Mouse (Mus musculus) kidney, adult 9 months (tissue): ENCODE results near the gene Ofcc1.

Source experiments
- DNase-seq: peaks from one replicate; pipeline ENCODE4 v3.0.0; 2022

Gene Ofcc1

DNA sequence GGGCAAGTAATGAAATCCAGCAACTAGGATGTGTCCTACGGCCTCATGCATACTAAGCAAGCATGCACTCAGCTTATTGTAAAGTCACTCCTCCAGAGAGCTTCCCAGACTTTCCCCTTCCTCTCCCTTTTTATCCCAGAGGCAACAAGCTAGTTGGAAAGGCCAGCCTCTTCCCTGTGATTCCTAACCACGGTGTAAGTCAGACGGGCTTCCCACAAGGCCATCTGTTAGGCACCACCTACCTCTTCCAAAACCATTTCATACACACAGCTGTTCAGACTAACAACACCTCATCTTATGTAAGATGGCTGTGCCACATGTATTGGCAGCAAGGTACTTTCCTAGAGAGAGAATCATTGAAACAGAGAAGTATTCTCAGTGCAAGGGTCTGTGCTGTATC lies 124.9 kb downstream of the Ofcc1 start:
- DNase-seq = no peak

DNA sequence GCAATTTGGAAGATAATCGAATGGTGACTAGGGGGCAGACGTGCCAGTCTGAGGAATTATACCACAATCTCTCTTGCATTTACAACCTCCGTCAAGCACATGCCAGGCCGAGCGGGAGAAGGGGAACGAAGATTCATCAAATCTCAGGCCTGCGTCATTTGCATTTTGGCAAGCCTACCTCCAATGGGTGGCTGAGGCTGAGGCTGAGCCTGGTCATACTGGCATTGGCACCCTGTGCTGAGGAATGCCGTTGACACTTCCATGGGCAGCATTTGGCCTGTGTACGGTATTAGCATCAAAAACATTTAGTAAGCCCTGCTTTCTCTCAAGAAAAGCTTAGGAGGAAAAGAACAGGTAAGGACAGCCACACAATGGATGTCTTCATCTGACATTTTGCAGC lies 152.9 kb downstream of the Ofcc1 start:
- no peak for DNase-seq

DNA sequence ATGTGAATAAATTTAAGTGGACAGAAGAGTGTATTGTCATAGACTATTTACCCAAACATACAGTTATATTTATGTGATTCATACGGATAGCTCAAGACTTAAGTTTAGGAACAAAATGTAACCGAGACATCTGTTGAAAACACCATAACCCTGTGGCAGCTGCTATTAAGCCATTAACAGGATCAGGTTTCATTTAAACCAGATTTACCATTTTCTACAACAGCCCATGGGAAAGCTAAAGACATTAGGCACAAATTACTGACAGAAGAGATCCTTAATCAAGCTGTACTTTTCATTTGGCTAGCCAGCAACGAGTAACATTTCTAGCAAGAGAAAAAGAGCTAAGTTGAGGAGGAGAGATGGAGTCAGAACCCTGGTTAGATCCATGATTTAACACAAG lies 179.5 kb downstream of the Ofcc1 start:
- DNase-seq = no peak

DNA sequence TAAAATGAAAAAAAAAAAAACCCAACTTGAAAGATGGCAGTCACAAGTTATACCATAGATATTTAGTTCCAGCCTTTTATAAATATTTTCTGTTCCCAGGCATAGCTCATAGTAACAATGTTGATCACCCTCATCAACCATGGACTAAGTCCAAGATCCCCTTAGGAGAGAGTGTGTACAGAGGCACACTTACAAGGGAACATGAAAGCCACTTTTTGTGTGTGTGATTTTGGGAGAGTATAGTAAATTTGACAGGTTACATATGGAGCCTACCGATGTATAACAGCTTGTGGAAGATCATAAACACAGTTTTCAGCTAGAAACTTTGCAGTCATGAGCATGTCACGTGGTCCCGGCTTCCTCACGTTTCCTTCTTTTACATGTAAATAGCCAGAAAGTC lies 189.5 kb downstream of the Ofcc1 start:
- no peak for DNase-seq

DNA sequence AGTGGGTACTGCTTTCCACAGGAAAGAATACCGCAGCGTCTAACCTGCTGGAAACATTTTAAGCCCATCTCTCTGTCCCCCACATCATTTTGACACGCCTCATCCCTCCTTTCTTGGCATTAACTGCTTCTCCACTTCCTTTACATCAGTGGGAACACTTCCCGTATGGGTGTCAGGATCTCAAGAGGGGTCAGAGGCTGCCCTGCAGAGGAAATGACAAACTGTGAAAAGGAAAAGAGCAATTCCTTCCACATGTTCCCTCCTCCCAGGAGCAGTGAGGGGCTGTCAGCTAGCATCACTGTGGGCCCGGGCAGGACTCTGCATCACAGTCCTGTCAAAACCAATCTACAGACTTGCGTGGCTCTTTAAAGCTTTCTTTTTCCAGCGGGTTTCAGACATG lies 193.4 kb downstream of the Ofcc1 start:
- no peak for DNase-seq

DNA sequence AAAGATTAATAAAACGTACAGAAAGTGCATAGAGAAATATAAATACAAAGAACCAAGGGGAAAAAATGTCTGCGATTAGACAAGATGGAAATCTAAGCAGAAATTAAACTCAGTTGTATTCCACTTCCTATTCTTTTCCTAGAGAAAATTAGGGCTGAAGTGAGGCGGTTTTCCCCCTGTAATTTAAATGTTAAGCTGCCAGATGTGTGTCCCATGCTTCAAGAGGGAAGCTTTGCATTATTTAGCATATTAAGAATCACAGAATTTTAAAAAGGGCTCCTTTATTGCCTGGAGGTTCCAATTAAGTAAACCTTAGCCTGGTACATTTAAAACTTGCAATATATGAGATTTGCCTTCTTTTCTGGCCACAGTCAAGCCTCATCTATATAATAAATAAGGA lies 205.8 kb downstream of the Ofcc1 start:
- no peak for DNase-seq

DNA sequence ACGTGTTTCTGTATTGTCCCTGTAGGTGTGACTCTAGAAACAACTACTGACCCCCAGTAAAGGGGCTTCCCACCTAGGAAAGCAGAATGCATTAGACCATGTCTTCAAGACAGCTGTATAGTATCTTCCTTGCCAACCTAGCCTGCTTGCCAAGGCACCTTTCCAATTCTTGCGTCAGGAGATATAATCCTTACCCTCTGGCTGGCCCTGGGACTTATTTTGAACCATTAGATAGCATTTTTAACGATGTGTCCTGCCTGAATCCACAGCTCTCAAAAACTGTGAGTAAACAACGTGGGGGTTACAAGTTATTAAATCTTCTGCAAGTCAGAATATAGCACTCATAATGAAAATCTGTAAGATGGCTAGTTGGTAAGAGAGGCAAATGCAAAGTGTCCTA lies 221.3 kb downstream of the Ofcc1 start:
- DNase-seq = no peak

DNA sequence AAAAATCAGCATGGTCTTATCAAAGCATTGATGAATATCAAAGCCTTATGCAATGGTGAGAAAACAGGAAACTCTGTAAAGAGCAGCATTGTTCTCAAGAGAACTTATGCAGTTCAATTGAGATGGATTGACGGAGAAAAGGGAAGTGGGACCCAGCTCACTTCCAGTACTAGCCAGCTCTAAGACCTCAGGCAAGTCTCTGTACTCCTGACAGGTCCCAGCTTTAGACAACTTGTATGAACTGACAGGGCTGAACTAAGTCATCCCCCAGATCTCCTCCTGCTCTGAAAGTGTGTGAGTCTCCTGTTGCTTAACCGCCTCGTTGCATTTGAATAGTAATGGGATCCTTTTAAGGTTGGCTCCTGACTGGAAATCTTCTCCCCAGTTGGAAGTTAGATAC lies 225.2 kb downstream of the Ofcc1 start:
- DNase-seq = no peak

DNA sequence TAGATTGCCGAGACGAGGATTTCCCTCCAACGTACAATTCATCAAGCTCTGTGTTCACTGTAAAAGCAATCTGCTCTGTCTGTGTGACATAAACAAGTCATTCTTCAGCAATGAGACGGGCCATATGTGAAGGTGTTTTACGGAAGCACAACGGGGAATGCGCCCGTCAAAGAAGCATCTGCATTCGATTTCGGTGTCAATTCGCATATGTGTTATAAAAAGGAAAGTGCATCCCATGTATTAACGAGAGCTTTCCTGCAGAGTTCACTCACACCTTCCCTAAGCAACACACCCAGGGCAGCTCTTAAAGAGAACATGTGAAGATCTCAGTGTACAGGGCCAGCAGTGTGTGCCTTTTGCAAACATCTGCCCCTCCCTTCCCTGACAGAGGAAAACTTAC lies 225.6 kb downstream of the Ofcc1 start:
- no peak for DNase-seq

DNA sequence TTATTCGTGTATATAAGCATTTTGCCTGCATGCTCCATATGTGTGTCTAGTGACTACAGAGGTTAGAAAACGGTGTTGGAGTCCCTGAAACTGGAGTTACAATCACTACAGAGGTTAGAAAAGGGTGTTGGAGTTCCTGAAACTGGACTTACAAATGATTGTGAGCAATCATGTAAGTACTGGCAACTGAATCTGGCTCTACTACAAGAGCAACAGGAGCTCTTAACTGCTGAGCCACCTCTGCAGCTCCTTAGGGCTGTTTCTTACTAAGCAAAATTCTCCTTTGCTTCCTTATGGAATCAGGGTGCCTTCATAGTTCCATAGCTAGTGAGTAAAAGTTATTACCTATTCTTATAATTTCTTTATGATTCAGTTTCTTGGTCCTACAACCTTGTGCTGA lies 237.4 kb downstream of the Ofcc1 start:
- no peak for DNase-seq

DNA sequence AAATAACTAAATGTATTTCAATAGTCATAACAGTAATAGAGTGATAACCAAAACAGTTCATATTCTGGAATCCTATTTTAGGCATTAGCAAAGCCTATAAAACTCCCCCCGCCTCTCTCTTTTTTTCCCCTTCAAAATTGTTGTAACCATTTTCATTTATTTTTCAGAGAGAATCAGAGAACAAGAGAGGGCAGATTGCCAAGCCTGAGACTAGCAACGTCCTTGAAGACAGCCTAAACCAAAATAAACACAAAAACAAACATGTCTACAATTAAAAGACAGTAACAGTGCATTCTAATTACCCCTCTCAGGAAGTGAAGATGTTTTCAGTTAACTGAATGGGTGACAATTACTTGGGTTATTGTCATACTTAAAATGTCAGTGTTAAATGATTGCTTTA lies 248.9 kb downstream of the Ofcc1 start:
- DNase-seq = no peak

DNA sequence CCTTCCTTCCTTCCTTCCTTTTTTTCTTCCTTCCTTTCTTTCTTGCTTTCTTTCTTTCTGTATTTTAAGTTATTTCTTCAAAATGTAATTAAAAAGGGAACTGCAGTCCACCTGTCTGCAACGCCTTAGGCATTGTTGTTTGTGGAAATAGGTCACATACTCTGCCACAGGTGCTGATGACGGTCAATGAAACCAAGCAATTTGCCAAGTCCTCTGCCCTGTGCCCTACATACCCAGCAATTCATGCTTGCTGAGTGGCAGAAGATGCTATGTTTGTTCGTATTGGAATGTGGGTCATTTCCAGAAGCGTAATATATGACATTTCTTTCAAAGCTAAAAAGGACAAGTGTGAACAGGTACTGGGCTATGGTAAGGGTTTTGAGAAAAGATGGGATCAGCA lies 285.0 kb downstream of the Ofcc1 start:
- DNase-seq = no peak

DNA sequence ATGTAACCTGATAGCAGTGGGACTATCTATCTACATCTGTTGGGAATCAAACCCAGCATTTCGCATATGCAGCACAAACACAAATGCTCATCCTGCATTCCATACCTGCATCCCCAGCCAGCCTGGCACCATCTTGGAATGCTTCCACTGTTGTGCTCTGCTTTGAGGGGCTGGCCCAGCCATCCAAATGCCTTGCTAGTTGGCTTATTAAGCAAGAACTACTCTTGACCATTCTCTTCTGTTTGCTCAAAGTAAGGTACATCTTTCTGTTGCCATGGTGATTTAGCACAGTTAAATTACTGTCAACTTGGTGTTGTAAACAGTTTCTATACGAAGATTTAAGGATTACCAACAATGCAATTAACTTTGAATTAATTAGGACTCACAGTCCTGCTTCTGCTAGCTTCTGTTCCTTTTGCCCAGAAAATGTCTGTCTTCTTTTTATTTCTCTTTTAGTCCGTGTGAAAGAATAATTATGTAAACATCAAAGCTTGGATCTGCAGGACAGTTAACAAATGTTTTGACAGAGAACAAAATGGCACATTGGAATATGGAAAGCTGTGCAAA lies 286.3 kb downstream of the Ofcc1 start:
- DNase-seq = no peak

DNA sequence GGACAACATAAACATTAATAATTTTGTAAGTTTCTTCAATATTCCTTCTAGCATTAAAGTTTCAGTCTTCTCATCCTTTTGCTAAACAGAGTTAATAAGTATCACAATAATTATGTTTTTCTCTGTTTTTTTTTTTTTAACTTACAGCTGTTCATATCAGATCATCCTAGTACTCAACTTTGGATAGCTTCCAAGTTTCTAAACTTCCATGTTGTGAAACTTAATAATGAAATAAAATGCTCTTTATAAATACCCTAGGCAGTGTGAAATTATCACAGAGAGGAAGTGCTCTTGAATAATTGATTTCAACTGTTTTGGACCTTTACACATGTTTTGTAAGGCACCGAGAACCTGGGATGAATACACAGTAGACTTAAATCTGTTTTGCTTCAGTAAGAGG lies 291.2 kb downstream of the Ofcc1 start:
- DNase-seq = no peak

DNA sequence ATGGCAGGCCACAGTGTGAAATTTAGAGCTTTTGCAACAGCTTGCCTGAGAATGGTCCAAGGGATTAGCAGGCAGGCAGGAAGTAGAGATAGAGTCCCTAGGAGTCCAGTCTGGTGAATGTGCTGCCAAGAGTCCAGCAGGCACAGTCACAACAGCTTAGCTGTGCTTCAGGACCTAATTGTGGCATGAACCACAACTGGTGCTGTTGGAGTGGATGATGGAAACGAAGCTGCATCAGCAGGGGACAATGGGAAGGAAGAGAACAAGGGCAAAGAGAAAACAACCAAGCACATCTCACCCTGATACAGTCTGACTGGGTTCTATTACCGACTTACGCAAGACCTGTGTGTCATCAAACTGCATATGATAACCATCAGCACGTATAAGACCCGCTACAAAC lies 300.0 kb downstream of the Ofcc1 start:
- DNase-seq = no peak

DNA sequence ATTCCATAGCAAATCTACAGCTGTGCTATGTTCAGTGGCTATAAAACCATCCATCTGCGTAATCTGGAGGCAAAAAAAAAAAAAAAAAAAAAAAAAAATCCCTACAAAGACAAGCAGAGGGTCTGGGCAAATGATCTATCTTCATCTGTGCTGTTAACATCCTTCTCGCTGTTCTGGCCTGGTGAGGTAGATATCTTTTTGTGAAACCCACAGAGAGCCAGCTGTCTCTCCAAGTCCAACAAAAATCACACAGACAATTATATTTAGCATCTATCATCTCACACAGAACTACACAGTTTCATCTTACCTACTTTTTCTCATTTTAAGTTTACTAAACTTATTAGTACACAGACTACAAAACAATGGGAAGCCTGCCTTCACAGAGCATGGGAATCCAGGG lies 323.4 kb downstream of the Ofcc1 start:
- DNase-seq = no peak

DNA sequence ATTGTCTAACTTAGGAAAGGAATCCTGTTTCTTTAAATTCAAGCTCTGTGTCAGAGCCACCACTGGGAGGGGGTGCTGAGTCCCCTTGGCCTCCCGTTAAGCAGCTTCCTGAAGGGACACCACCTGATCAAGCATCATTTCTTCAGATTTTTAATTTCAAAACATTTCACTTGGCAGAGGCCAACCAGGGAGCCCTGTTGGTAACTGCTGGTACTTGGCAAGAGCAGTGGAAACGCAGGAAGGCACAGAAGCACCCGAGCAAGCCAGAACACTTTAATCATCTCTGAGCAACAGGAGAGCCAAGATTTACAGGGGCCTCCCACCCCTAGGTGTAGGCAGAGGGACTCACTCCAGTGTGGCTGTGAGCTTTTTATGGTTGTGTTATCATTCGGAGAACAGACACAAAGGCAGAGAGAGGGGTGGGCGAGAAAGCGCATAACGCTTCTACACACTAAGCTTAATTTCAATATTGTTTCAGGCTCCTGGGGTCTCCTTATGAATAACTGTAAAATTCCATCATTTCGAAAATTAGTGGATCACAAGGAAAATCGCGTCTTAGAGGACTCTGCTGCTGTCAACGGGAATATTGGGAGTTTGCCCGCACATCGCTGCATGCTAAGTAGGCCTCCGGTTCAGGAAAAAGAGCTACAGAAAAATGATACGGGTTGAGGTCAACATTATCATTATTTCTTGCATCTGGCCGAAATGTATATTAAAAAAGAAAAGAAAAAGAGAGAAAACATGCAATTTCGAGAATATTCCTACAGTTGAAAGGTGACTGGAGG lies 324.1 kb downstream of the Ofcc1 start:
- no peak for DNase-seq

DNA sequence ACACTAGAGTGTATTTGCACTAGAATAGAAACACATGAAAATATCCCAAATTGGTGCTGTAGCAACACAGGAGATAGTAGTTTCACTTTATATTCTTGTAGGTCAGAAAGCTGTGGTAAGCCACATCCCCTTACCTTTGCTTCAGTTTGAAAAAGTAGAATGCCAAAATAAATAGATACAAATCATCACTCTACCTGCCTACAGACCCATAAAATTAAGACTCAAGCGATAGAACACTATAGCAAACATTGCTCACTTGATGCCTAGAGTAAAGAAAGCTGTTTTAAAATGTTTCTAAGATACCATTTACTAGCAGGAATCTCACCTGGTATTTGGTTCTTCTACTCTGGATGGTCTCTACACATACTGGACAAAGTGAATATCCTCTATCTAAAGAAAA lies 331.8 kb downstream of the Ofcc1 start:
- no peak for DNase-seq

DNA sequence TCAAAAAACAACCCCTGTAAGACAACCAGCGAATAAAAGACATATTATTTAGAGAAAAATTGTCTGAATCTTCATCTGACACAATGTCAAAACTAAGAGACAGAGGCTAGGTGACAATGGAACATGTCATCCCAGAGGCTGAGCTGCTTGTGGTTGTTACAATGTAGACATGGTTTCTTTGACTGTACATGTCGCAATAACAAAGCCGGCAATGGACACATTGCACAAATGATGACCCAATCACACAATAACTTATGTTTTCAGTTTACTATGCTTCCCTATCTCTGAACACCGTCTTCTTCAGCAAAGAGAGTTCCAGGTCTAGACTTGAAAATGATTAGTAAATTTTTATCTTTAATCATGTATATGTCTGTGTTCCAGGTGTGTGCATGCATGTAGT lies 332.4 kb downstream of the Ofcc1 start:
- DNase-seq = no peak

DNA sequence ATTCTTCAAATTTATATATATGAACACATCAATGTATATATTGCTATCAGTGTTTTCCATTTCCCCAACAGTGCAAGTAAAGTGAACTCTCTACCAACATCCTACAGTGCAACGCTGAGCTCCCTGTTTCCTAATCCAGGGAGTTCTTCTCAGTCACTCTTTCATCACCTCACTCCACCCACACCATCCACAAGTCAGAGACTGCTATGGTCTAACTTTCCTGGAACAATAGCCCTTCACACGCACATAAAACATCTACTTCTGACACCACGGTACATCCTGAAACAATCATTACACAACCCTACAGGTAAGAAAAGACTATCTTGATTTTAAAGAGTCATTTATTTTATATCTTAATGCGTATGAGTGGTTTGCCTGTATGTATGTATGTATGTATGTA lies 335.4 kb downstream of the Ofcc1 start:
- DNase-seq = no peak

DNA sequence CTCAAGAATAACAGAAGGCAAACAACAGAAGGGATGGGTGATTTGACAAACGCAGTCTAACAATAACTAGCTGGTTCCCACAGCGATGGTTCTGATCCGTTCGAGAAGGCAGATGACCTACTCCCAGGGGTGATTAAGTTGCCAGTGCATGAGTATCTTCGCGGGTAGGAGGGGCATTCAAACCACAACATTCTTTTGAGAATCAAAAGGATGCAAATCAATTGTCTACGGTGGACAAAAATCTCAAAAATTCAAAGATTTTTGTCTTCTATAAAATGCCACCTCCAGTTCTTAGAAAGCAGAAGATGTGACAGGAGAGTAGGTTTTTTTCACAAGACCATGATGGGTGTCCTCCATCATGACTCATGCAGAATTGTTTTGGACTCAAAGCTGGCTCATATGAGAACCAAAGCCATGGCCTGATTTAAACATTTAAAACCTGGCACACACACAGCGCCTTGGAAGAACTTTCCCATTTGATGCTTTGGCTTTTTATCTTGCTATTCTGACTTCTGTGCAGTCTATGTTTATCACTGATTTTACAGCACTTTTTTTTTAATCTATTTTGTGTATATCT lies 338.0 kb downstream of the Ofcc1 start:
- no peak for DNase-seq

DNA sequence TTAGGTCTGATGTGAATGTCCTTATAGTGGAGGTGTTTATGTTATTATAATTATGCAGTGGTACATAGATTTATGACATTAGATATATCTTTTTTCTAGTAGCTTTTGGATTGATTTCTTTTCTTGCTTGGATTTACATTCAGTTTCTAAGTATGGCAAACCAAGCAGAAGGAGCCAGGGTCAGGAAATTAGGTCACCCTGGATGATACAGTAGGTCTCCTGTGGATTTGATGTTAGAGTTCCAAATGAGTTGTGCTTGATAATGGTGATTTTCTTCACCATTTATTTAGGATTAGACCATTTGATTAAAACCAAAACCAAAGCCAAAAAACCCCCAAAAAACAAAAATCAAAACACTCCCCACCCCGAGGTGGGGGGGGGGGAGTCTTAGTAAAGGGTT lies 338.6 kb downstream of the Ofcc1 start:
- no peak for DNase-seq

DNA sequence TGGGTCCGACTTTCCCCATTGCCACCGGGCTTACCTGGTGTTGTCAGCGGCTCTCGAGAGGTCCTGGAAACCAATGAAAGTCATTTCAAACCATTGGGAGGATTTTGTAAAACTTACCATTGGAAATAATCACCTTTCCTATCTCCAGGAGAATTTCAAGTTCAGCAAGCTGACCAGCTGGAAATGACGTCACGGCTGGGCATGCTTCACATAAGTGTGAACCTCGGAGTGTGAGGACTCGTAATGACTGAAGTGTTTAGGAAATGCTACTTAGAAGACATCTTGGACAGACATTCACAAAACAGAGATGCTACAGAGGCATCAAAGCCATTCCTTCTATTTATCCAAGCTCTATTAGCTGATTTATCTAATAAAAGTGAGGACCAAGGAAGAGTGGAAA lies 361.0 kb downstream of the Ofcc1 start:
- DNase-seq = no peak

DNA sequence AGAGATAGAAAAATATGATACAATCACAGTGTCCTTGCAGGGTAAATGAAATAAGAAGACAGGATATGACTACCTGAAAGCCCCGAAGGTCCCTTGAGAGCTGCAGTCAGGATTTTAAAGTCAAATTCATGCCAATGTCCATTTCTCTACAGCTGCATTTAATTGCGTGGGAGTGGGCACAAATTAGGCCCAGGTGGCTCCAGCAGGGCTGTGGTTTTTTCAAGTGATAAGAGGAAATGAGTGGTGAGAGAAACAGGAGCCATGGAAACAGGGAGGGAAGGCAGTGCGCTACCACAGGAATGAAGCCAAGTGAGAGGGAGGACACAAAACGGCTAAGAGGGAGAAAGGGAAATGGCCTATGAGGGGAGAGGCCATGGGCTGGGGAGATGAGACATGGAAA lies 363.3 kb downstream of the Ofcc1 start:
- no peak for DNase-seq
